Mouse (Mus musculus) bone marrow macrophage, adult 2 months (primary cell): ENCODE data around the gene Magi2.

Source experiments
- CTCF ChIP-seq: IDR thresholded peaks from 2 replicates; pipeline ENCODE4 v1.5.1; 2012; ENCODE audit warnings: low read depth, mild to moderate bottlenecking, low read length, moderate library complexity
- POLR2A ChIP-seq: IDR thresholded peaks from 2 replicates; pipeline ENCODE4 v1.6.1; 2012; ENCODE audit warnings: mild to moderate bottlenecking, low read depth, low read length, borderline replicate concordance

GRCm38 (mm10) chr5:19862854-19863253 is 636.0 kb downstream of the Magi2 start:
- TF ChIP-seq CTCF (no peak), POLR2A (no peak)
